Mouse (Mus musculus): Measurements from ENCODE around the gene Dgcr2. TPM values are rescaled to one million over a fixed set of nuclear protein-coding genes. Genes with fewer than 3 reads are reported as not detected.
A peak's percentile ranks its signal among the peaks of the same experiment; 100 is the strongest.

The Dgcr2 gene
- polyA plus RNA-seq, 1 experiment from 2014 or later: 105 TPM

- 96% methylated on average over 7 of the region's 7 CpGs for WGBS
- ATAC-seq (ENCODE audit: low FRiP score) (no peak), DNase-seq (ENCODE audit: low spot score) (no peak)
- H3K4me2 ChIP-seq (replicated peaks): no peak overlapping the region
- no peaks in the 10 kb centered on the region for H3K27me3 ChIP-seq (ENCODE audit: control insufficient read depth, insufficient read depth, low read length)
- H3K4me3 ChIP-seq (replicated peaks; ENCODE audit: low read length): no peak overlapping the region
- H3K27ac ChIP-seq: no peak overlapping the region
- no peaks in the 10 kb centered on the region for H3K9me3 ChIP-seq (ENCODE audit: control insufficient read depth, low read length)
- peaks cover 90% of the 10 kb centered on the region for H3K36me3 ChIP-seq (replicated peaks; ENCODE audit: control insufficient read depth, insufficient read depth)
- no peaks in the 10 kb centered on the region for H3K4me1 ChIP-seq (replicated peaks; ENCODE audit: control insufficient read depth, insufficient read depth, low read length)
- H3K9ac ChIP-seq: no peak overlapping the region
Observed at GRCm38 (mm10) chr16:17842437-17842836, 55.9 kb downstream of the Dgcr2 start.

GRCm38 (mm10) chr16:17839976-17840375 is 58.4 kb downstream of the Dgcr2 start:
- H3K4me3 ChIP-seq (replicated peaks; ENCODE audit: low read length): no peak overlapping the region
- H3K36me3 ChIP-seq (replicated peaks; ENCODE audit: control insufficient read depth, insufficient read depth): peaks cover 65% of the 10 kb centered on the region
- H3K9me3 ChIP-seq (ENCODE audit: control insufficient read depth, low read length): no peaks in the 10 kb centered on the region
- peaks cover 12% of the 10 kb centered on the region; the same call in 1 of the 2 replicates for H3K27me3 ChIP-seq (ENCODE audit: control insufficient read depth, insufficient read depth, low read length)
- H3K4me1 ChIP-seq (replicated peaks; ENCODE audit: control insufficient read depth, insufficient read depth, low read length): peaks cover 3% of the 10 kb centered on the region; the same call in 1 of the 2 replicates
- DNase-seq (ENCODE audit: low spot score) (no peak), ATAC-seq (ENCODE audit: low FRiP score) (no peak)
- no peak overlapping the region for H3K4me2 ChIP-seq (replicated peaks)
- H3K9ac ChIP-seq: no peak overlapping the region
- WGBS: 88% methylated on average over 4 of the region's 4 CpGs
- H3K27ac ChIP-seq: no peak overlapping the region

GRCm38 (mm10) chr16:17838051-17838450 is 60.3 kb downstream of the Dgcr2 start, which contains the start of gene Car15:
Gene Car15 (minus strand): TSS chr16:17838364.
- ATAC-seq (ENCODE audit: low FRiP score): no peak
- Histone ChIP-seq H3K4me2 (replicated peaks) (no peak within 1 kb of the TSS), H3K9me3 (ENCODE audit: control insufficient read depth, low read length) (no peaks in the 10 kb centered on the region), H3K27me3 (ENCODE audit: control insufficient read depth, insufficient read depth, low read length) (peaks cover 12% of the 10 kb centered on the region; the same call in 1 of the 2 replicates), H3K36me3 (replicated peaks; ENCODE audit: control insufficient read depth, insufficient read depth) (peaks cover 46% of the 10 kb centered on the region), H3K4me3 (replicated peaks; ENCODE audit: low read length) (no peak within 1 kb of the TSS), H3K27ac (no peak within 1 kb of the TSS), H3K9ac (no peak within 1 kb of the TSS), H3K4me1 (replicated peaks; ENCODE audit: control insufficient read depth, insufficient read depth, low read length) (peaks cover 9% of the 10 kb centered on the region; the same call in 1 of the 2 replicates)
- 85% methylated on average over 6 of the region's 6 CpGs for WGBS
- no peak for DNase-seq (ENCODE audit: low spot score)

- Histone ChIP-seq H3K36me3 (replicated peaks; ENCODE audit: control insufficient read depth, insufficient read depth) (peaks cover 20% of the 10 kb centered on the region; the same call in 1 of the 2 replicates), H3K27ac (no peak overlapping the region), H3K9me3 (ENCODE audit: control insufficient read depth, low read length) (no peaks in the 10 kb centered on the region), H3K9ac (no peak overlapping the region), H3K4me1 (replicated peaks; ENCODE audit: control insufficient read depth, insufficient read depth, low read length) (peaks cover 9% of the 10 kb centered on the region; the same call in 1 of the 2 replicates), H3K4me2 (replicated peaks) (no peak overlapping the region), H3K27me3 (ENCODE audit: control insufficient read depth, insufficient read depth, low read length) (peaks cover 31% of the 10 kb centered on the region), H3K4me3 (replicated peaks; ENCODE audit: low read length) (no peak overlapping the region)
- 46% methylated on average over 13 of the region's 13 CpGs for WGBS
- DNase-seq (ENCODE audit: low spot score) (no peak), ATAC-seq (ENCODE audit: low FRiP score) (no peak)
Observed at GRCm38 (mm10) chr16:17835481-17835880, 62.9 kb downstream of the Dgcr2 start.

GRCm38 (mm10) chr16:17834543-17834942 is 63.8 kb downstream of the Dgcr2 start:
- WGBS: 50% methylated on average over 7 of the region's 7 CpGs
- Histone ChIP-seq H3K27ac (peak overlapping the region; percentile 95), H3K27me3 (ENCODE audit: control insufficient read depth, insufficient read depth, low read length) (peaks cover 32% of the 10 kb centered on the region), H3K9me3 (ENCODE audit: control insufficient read depth, low read length) (no peaks in the 10 kb centered on the region), H3K36me3 (replicated peaks; ENCODE audit: control insufficient read depth, insufficient read depth) (0 out of 2 replicates have a peak, but pooled peaks cover 11% of the 10 kb centered on the region), H3K4me1 (replicated peaks; ENCODE audit: control insufficient read depth, insufficient read depth, low read length) (peaks cover 9% of the 10 kb centered on the region; the same call in 1 of the 2 replicates), H3K4me2 (replicated peaks) (peak overlapping the region; percentile 97), H3K4me3 (replicated peaks; ENCODE audit: low read length) (peak overlapping the region; percentile 63), H3K9ac (peak overlapping the region; percentile 85)
- no peak for DNase-seq (ENCODE audit: low spot score)
- ATAC-seq (ENCODE audit: low FRiP score): no peak; the same call in 1 of the 2 replicates

GRCm38 (mm10) chr16:17833681-17834399 is 64.5 kb downstream of the Dgcr2 start:
- 0 out of 2 replicates have a peak, but pooled peaks cover 9% of the 10 kb centered on the region for H3K36me3 ChIP-seq (replicated peaks; ENCODE audit: control insufficient read depth, insufficient read depth)
- peak overlapping the region; percentile 85 for H3K9ac ChIP-seq
- peak overlapping the region; percentile 95 for H3K27ac ChIP-seq
- H3K9me3 ChIP-seq (ENCODE audit: control insufficient read depth, low read length): no peaks in the 10 kb centered on the region
- DNase-seq (ENCODE audit: low spot score): peak; percentile 65
- H3K4me1 ChIP-seq (replicated peaks; ENCODE audit: control insufficient read depth, insufficient read depth, low read length): peaks cover 9% of the 10 kb centered on the region; the same call in 1 of the 2 replicates
- ATAC-seq (ENCODE audit: low FRiP score): peak; percentile 79
- H3K4me2 ChIP-seq (replicated peaks): peak overlapping the region; percentile 97
- H3K4me3 ChIP-seq (replicated peaks; ENCODE audit: low read length): peak overlapping the region; percentile 63
- peaks cover 32% of the 10 kb centered on the region for H3K27me3 ChIP-seq (ENCODE audit: control insufficient read depth, insufficient read depth, low read length)
- WGBS: under 1% methylated on average over 94 of the region's 103 CpGs

- ATAC-seq (ENCODE audit: low FRiP score) (peak; percentile 79), DNase-seq (ENCODE audit: low spot score) (peak; percentile 47)
- H3K27me3 ChIP-seq (ENCODE audit: control insufficient read depth, insufficient read depth, low read length): peaks cover 32% of the 10 kb centered on the region
- peak overlapping the region; percentile 85 for H3K9ac ChIP-seq
- peak overlapping the region; percentile 63 for H3K4me3 ChIP-seq (replicated peaks; ENCODE audit: low read length)
- H3K36me3 ChIP-seq (replicated peaks; ENCODE audit: control insufficient read depth, insufficient read depth): 0 out of 2 replicates have a peak, but pooled peaks cover 4% of the 10 kb centered on the region
- peak overlapping the region; percentile 95 for H3K27ac ChIP-seq
- H3K4me2 ChIP-seq (replicated peaks): peak overlapping the region; percentile 97
- H3K9me3 ChIP-seq (ENCODE audit: control insufficient read depth, low read length): no peaks in the 10 kb centered on the region
- peaks cover 9% of the 10 kb centered on the region; the same call in 1 of the 2 replicates for H3K4me1 ChIP-seq (replicated peaks; ENCODE audit: control insufficient read depth, insufficient read depth, low read length)
- WGBS: under 1% methylated on average over 37 of the region's 37 CpGs
Observed at GRCm38 (mm10) chr16:17833321-17833680, 65.1 kb downstream of the Dgcr2 start.

GRCm38 (mm10) chr16:17832821-17833220 is 65.5 kb downstream of the Dgcr2 start, which contains the start of gene B830017H08Rik:
Gene B830017H08Rik (plus strand): TSS chr16:17833121.
- Histone ChIP-seq H3K27me3 (ENCODE audit: control insufficient read depth, insufficient read depth, low read length) (peaks cover 32% of the 10 kb centered on the region), H3K9me3 (ENCODE audit: control insufficient read depth, low read length) (no peaks in the 10 kb centered on the region), H3K4me3 (replicated peaks; ENCODE audit: low read length) (peak within 1 kb of the TSS; percentile 63), H3K4me1 (replicated peaks; ENCODE audit: control insufficient read depth, insufficient read depth, low read length) (peaks cover 9% of the 10 kb centered on the region; the same call in 1 of the 2 replicates), H3K36me3 (replicated peaks; ENCODE audit: control insufficient read depth, insufficient read depth) (0 out of 2 replicates have a peak, but pooled peaks cover 1% of the 10 kb centered on the region), H3K9ac (peak within 1 kb of the TSS; percentile 85), H3K27ac (peak within 1 kb of the TSS; percentile 95), H3K4me2 (replicated peaks) (peak within 1 kb of the TSS; percentile 97)
- ATAC-seq (ENCODE audit: low FRiP score) (no peak; the same call in 1 of the 2 replicates), DNase-seq (ENCODE audit: low spot score) (no peak)
- WGBS: 24% methylated on average over 7 of the region's 7 CpGs

GRCm38 (mm10) chr16:17831781-17832180 is 66.6 kb downstream of the Dgcr2 start:
- ATAC-seq (ENCODE audit: low FRiP score): no peak
- Histone ChIP-seq H3K4me3 (replicated peaks; ENCODE audit: low read length) (no peak overlapping the region), H3K9me3 (ENCODE audit: control insufficient read depth, low read length) (no peaks in the 10 kb centered on the region), H3K9ac (no peak overlapping the region), H3K4me2 (replicated peaks) (no peak overlapping the region), H3K27ac (no peak overlapping the region), H3K4me1 (replicated peaks; ENCODE audit: control insufficient read depth, insufficient read depth, low read length) (peaks cover 9% of the 10 kb centered on the region; the same call in 1 of the 2 replicates), H3K27me3 (ENCODE audit: control insufficient read depth, insufficient read depth, low read length) (peaks cover 32% of the 10 kb centered on the region), H3K36me3 (replicated peaks; ENCODE audit: control insufficient read depth, insufficient read depth) (no peaks in the 10 kb centered on the region)
- WGBS: 16% methylated on average over 11 of the region's 11 CpGs
- no peak for DNase-seq (ENCODE audit: low spot score)

Data from hindbrain, embryonic 14.5 days (tissue).